8 mouse cellular contexts compared by ENCODE assay signal in genomic region chr11:70654923-70655570, GRCm38 (mm10). TPM values are rescaled to one million over a fixed set of nuclear protein-coding genes. Genes with fewer than 3 reads are reported as not detected.
A peak's percentile ranks its signal among the peaks of the same experiment; 100 is the strongest.
DNase-seq lines count a peak whose midpoint lies in the region; ATAC-seq lines count a peak whose summit lies in the region.

No protein-coding gene starts in this region.

- peak overlapping the region; percentile 94 for H3K4me2 ChIP-seq in intestine, embryonic 16.5 days (ENCODE audit: low read depth, low read length)
- H3K4me2 ChIP-seq in limb, embryonic 15.5 days, result peak overlapping the region; percentile 89
- peak overlapping the region; percentile 93 for H3K4me2 ChIP-seq in midbrain, embryonic 15.5 days

- H3K4me3 ChIP-seq in intestine, embryonic 16.5 days (ENCODE audit: low read length), result peak overlapping the region; percentile 99
- peak overlapping the region; percentile 100 for H3K4me3 ChIP-seq in limb, embryonic 15.5 days
- H3K4me3 ChIP-seq in midbrain, embryonic 15.5 days, result peak overlapping the region; percentile 99

- peak; percentile 76 to 78 for DNase-seq in spleen, adult 18-20 months
- no peak for DNase-seq in spleen, adult 12 weeks (ENCODE audit: low spot score)
- DNase-seq in embryo, embryonic 11.5 days (ENCODE audit: low read depth, low spot score), result peak; percentile 59
- DNase-seq in spleen, postnatal 10 days (ENCODE audit: low spot score in 2 of 2), result peak; percentile 81 to 83

- WGBS in intestine, embryonic 16.5 days, result under 1% methylated on average over 48 of the region's 48 CpGs
- 0% methylated on average over 48 of the region's 48 CpGs for WGBS in limb, embryonic 15.5 days
- WGBS in midbrain, embryonic 15.5 days, result under 1% methylated on average over 48 of the region's 48 CpGs

- peak overlapping the region; percentile 100 for H3K9ac ChIP-seq in intestine, embryonic 16.5 days (ENCODE audit: low read depth, low read length)
- peak overlapping the region; percentile 46 for H3K9ac ChIP-seq in limb, embryonic 15.5 days
- peak overlapping the region; percentile 99 for H3K9ac ChIP-seq in midbrain, embryonic 15.5 days

- H3K36me3 ChIP-seq in intestine, embryonic 16.5 days (ENCODE audit: control insufficient read depth, insufficient read depth, low read length), result peaks cover 9% of the 10 kb centered on the region
- H3K36me3 ChIP-seq in limb, embryonic 15.5 days, result peaks cover 33% of the 10 kb centered on the region
- peaks cover 19% of the 10 kb centered on the region for H3K36me3 ChIP-seq in midbrain, embryonic 15.5 days (replicated peaks)

- peaks cover 57% of the 10 kb centered on the region for H3K4me1 ChIP-seq in intestine, embryonic 16.5 days (ENCODE audit: control insufficient read depth, insufficient read depth, low read length)
- peaks cover 71% of the 10 kb centered on the region for H3K4me1 ChIP-seq in limb, embryonic 15.5 days
- peaks cover 38% of the 10 kb centered on the region for H3K4me1 ChIP-seq in midbrain, embryonic 15.5 days

- peak; percentile 30 for ATAC-seq in granulocyte monocyte progenitor cell, adult 5-6 weeks (replicated peaks; ENCODE audit: poor library complexity, severe bottlenecking)
- ATAC-seq in intestine, embryonic 16.5 days, result peak; percentile 62
- peak; percentile 76 for ATAC-seq in limb, embryonic 15.5 days (ENCODE audit: insufficient number of reproducible peaks, low FRiP score, low TSS enrichment, low read depth)
- peak; percentile 63 for ATAC-seq in midbrain, embryonic 15.5 days (replicated peaks)

- peak overlapping the region; percentile 100 for H3K27ac ChIP-seq in intestine, embryonic 16.5 days (ENCODE audit: low read length)
- peak overlapping the region; percentile 99 for H3K27ac ChIP-seq in limb, embryonic 15.5 days
- peak overlapping the region; percentile 97 for H3K27ac ChIP-seq in midbrain, embryonic 15.5 days

- no peaks in the 10 kb centered on the region for H3K27me3 ChIP-seq in intestine, embryonic 16.5 days (replicated peaks; ENCODE audit: control insufficient read depth, insufficient read depth, low read length)
- H3K27me3 ChIP-seq in limb, embryonic 15.5 days, result no peaks in the 10 kb centered on the region
- 0 out of 2 replicates have a peak, but pooled peaks cover 2% of the 10 kb centered on the region for H3K27me3 ChIP-seq in midbrain, embryonic 15.5 days (replicated peaks)

- no peaks in the 10 kb centered on the region for H3K9me3 ChIP-seq in intestine, embryonic 16.5 days (ENCODE audit: control insufficient read depth, low read length)
- H3K9me3 ChIP-seq in limb, embryonic 15.5 days, result no peaks in the 10 kb centered on the region
- no peaks in the 10 kb centered on the region for H3K9me3 ChIP-seq in midbrain, embryonic 15.5 days

RNA-seq across cellular contexts. Expression of gene Pfn1, which starts 0.6 kb away (rescaled TPM):
- 1,205 and 1,364 TPM in 2 replicates for total RNA-seq in granulocyte monocyte progenitor cell, adult 5-6 weeks (2014; fragmentation: Nextera tagmentation)
- total RNA-seq in granulocyte monocyte progenitor cell, adult 5-6 weeks (2017), result 425 and 461 TPM in 2 replicates
- polyA plus RNA-seq in intestine, embryonic 16.5 days (2015; fragmentation: Nextera tagmentation; extraction: Ambion mirVana), result 2,307 and 2,326 TPM in 2 replicates
- 1,605 and 1,679 TPM in 2 replicates for polyA plus RNA-seq in limb, embryonic 15.5 days (2015; fragmentation: Nextera tagmentation; extraction: Ambion mirVana)
- 659 and 665 TPM in 2 replicates for polyA plus RNA-seq in midbrain, embryonic 15.5 days (2015; fragmentation: Nextera tagmentation; extraction: Ambion mirVana)

RNA-seq across cellular contexts. Expression of gene Eno3, which starts 2.0 kb away (rescaled TPM):
- 14.9 and 18.9 TPM in 2 replicates for total RNA-seq in granulocyte monocyte progenitor cell, adult 5-6 weeks (2014; fragmentation: Nextera tagmentation)
- 4.5 and 5.9 TPM in 2 replicates for total RNA-seq in granulocyte monocyte progenitor cell, adult 5-6 weeks (2017)
- polyA plus RNA-seq in intestine, embryonic 16.5 days (2015; fragmentation: Nextera tagmentation; extraction: Ambion mirVana), result 12.8 and 13.5 TPM in 2 replicates
- 71.5 and 252 TPM in 2 replicates for polyA plus RNA-seq in limb, embryonic 15.5 days (2015; fragmentation: Nextera tagmentation; extraction: Ambion mirVana)
- polyA plus RNA-seq in midbrain, embryonic 15.5 days (2015; fragmentation: Nextera tagmentation; extraction: Ambion mirVana), result 8.0 and 8.3 TPM in 2 replicates

RNA-seq across cellular contexts. Expression of gene Slc25a11, which starts 7.8 kb away (rescaled TPM):
- total RNA-seq in granulocyte monocyte progenitor cell, adult 5-6 weeks (2014; fragmentation: Nextera tagmentation), result 80.9 and 91.7 TPM in 2 replicates
- 63.3 and 67.7 TPM in 2 replicates for total RNA-seq in granulocyte monocyte progenitor cell, adult 5-6 weeks (2017)
- polyA plus RNA-seq in intestine, embryonic 16.5 days (2015; fragmentation: Nextera tagmentation; extraction: Ambion mirVana), result 215 and 216 TPM in 2 replicates
- 165 and 188 TPM in 2 replicates for polyA plus RNA-seq in limb, embryonic 15.5 days (2015; fragmentation: Nextera tagmentation; extraction: Ambion mirVana)
- 180 and 181 TPM in 2 replicates for polyA plus RNA-seq in midbrain, embryonic 15.5 days (2015; fragmentation: Nextera tagmentation; extraction: Ambion mirVana)

RNA-seq across cellular contexts. Expression of gene Rnf167, which starts 8.0 kb away (rescaled TPM):
- 35.4 and 51.1 TPM in 2 replicates for total RNA-seq in granulocyte monocyte progenitor cell, adult 5-6 weeks (2014; fragmentation: Nextera tagmentation)
- total RNA-seq in granulocyte monocyte progenitor cell, adult 5-6 weeks (2017), result 32.7 and 34.6 TPM in 2 replicates
- polyA plus RNA-seq in intestine, embryonic 16.5 days (2015; fragmentation: Nextera tagmentation; extraction: Ambion mirVana), result 121 and 123 TPM in 2 replicates
- 124 TPM in 2 replicates for polyA plus RNA-seq in limb, embryonic 15.5 days (2015; fragmentation: Nextera tagmentation; extraction: Ambion mirVana)
- 114 and 122 TPM in 2 replicates for polyA plus RNA-seq in midbrain, embryonic 15.5 days (2015; fragmentation: Nextera tagmentation; extraction: Ambion mirVana)

RNA-seq across cellular contexts. Expression of gene Spag7, which starts 14.2 kb away (rescaled TPM):
- 91.0 and 130 TPM in 2 replicates for total RNA-seq in granulocyte monocyte progenitor cell, adult 5-6 weeks (2014; fragmentation: Nextera tagmentation)
- 46.8 and 49.8 TPM in 2 replicates for total RNA-seq in granulocyte monocyte progenitor cell, adult 5-6 weeks (2017)
- polyA plus RNA-seq in intestine, embryonic 16.5 days (2015; fragmentation: Nextera tagmentation; extraction: Ambion mirVana), result 132 and 159 TPM in 2 replicates
- 149 and 172 TPM in 2 replicates for polyA plus RNA-seq in limb, embryonic 15.5 days (2015; fragmentation: Nextera tagmentation; extraction: Ambion mirVana)
- polyA plus RNA-seq in midbrain, embryonic 15.5 days (2015; fragmentation: Nextera tagmentation; extraction: Ambion mirVana), result 171 and 173 TPM in 2 replicates

Comparison
In these comparisons a context has a peak if more than half of its experiments do, and no peak if none do; other contexts are left out.
1. H3K9ac ChIP-seq: peak in every context shown above with its lines; median percentile 100 in intestine, embryonic 16.5 days; 99 in midbrain, embryonic 15.5 days; 46 in limb, embryonic 15.5 days.